Mouse (Mus musculus) C2C12 (cell line): Measurements from ENCODE around the gene C330021F23Rik.
"Not testable (repeated sequence)": the region's sequence is repeated elsewhere in the genome, so short reads cannot be mapped to it uniquely, and the experiment has no call there.

Experiments
- CTCF ChIP-seq: IDR thresholded peaks from one replicate; pipeline ENCODE4 v1.5.1; 2011; ENCODE audit not compliant: control insufficient read depth, insufficient read depth, insufficient read length
- MAX ChIP-seq: IDR thresholded peaks from one replicate; pipeline ENCODE4 v1.6.1; 2011; ENCODE audit warnings: mild to moderate bottlenecking, control low read depth
- MYOG ChIP-seq: IDR thresholded peaks from one replicate; pipeline ENCODE4 v1.6.1; 2011; ENCODE audit not compliant: control insufficient read depth, insufficient read length; ENCODE audit errors: extremely low read depth

DNA sequence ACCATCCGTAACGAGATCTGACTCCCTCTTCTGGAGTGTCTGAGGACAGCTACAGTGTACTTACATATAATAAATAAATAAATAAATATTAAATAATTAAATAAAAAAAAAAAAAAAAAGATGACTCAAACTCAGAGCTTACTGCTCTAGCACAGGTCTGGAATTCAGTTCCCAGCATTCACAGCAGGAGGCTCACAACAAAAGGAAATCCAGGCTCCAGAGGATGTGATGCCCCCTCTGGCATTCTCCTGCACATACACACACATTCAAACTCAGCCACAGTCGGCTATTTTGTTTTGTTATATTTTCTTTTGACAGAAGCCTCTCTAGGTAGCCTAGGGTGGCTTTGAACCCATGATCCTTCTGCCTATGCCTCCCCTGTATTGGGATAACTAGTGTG is 14.2 kb downstream of the C330021F23Rik start:
- TF ChIP-seq CTCF, MAX, MYOG: not testable (repeated sequence)
